Mouse (Mus musculus) intestine, embryonic 14.5 days (tissue): ENCODE data around the gene Zfp668. TPM values are rescaled to one million over a fixed set of nuclear protein-coding genes. Genes with fewer than 3 reads are reported as not detected.
"Not testable (repeated sequence)": the region's sequence is repeated elsewhere in the genome, so short reads cannot be mapped to it uniquely, and the experiment has no call there.

Experiments used
- ATAC-seq: fragments of 200-750 bp; cut with Nextera tagmentation; replicated peaks from 2 replicates; pipeline ENCODE4 v1.8.0; 2017; ENCODE audit warnings: low read depth, moderate number of reproducible peaks, moderate TSS enrichment, moderate library complexity; ENCODE audit not compliant: low FRiP score, low TSS enrichment
- DNase-seq: peaks from one replicate; pipeline ENCODE4 v3.0.0-alpha.2; 2018; ENCODE audit warnings: low spot score
- H3K27ac ChIP-seq: fragments of 300-500 bp; sonication (generic); 2 replicates; pipeline ENCODE4 v1.5.1; 2014; ENCODE audit warnings: low read depth, mild to moderate bottlenecking, control low read depth
- H3K27me3 ChIP-seq: fragments of 300-500 bp; sonication (generic); replicated peaks from 2 replicates; pipeline ENCODE4 v1.6.1; 2014; ENCODE audit warnings: low read length, control low read depth; ENCODE audit not compliant: control insufficient read depth, insufficient read depth
- H3K36me3 ChIP-seq: fragments of 300-500 bp; sonication (generic); 2 replicates; pipeline ENCODE4 v1.6.1; 2014; ENCODE audit warnings: low read length, control low read depth; ENCODE audit not compliant: control insufficient read depth, insufficient read depth
- H3K4me1 ChIP-seq: fragments of 300-500 bp; sonication (generic); replicated peaks from 2 replicates; pipeline ENCODE4 v1.6.1; 2014; ENCODE audit warnings: low read length, control low read depth, mixed read lengths; ENCODE audit not compliant: control insufficient read depth, insufficient read depth
- H3K4me2 ChIP-seq: fragments of 300-500 bp; sonication (generic); 2 replicates; pipeline ENCODE4 v1.6.1; 2014; ENCODE audit warnings: low read length
- H3K4me3 ChIP-seq: fragments of 300-500 bp; sonication (generic); 2 replicates; pipeline ENCODE4 v1.5.1; 2014; ENCODE audit warnings: low read depth, low read length, control low read depth, mixed read lengths
- H3K9ac ChIP-seq: fragments of 300-500 bp; sonication (generic); 2 replicates; pipeline ENCODE4 v1.6.1; 2014; ENCODE audit warnings: mild to moderate bottlenecking, low read length
- H3K9me3 ChIP-seq: fragments of 300-500 bp; sonication (generic); 2 replicates; pipeline ENCODE4 v1.6.1; 2016; ENCODE audit warnings: low read length, control low read depth; ENCODE audit not compliant: control insufficient read depth
- WGBS: fragments of 180-500 bp; shearing (Covaris S2); extraction: QIAGEN DNeasy Blood & Tissue Kit; methylation state at CpG from one replicate; pipeline ENCODE4 v1.1.7; 2014; 5-methylcytosine and 5-hydroxymethylcytosine counted together
- polyA plus RNA-seq: library from polyadenylated mRNA; unstranded; fragments of >200 nt; fragmentation: Nextera tagmentation; extraction: Ambion mirVana; gene quantifications from 2 replicates; pipeline ENCODE4 v1.2.1, GENCODE M21; 2014

Zfp668 gene
- polyA plus RNA-seq, 1 experiment from 2014 or later: 15.7 TPM

DNA sequence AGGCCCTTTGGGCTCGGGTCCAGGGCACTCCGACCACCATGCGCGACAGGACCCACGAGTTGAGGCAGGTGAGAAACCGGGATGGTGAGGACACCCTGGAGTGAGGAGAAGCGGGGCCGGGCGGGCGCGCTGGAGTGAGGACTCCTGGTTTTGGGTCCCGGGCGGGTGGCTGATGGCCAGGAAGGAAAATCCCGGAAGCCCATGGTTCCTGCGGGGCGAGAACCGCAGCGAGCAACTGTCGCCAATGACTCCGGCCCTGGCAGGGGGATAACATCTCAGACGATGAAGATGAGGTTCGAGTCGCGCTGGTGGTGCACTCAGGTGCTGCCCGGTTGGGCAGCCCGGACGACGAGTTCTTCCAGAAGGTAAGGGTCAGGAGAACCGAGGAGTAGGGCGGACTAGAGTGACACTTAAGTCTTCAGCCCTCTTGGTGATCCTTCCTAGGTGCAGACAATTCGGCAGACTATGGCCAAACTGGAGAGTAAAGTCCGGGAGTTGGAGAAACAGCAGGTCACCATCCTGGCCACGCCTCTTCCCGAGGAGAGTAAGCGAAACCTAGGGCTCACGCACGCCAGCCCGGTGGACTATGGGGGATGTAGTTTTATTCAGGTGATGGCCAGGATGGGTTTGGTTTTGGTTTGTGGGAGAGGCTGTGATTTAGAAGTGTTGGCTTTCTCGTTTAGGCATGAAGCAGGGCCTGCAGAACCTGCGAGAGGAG lies 34.5 kb downstream of the Zfp668 start:
- peak; percentile 37; the same call in 1 of the 2 replicates for ATAC-seq
- DNase-seq: peak; percentile 80
- Histone ChIP-seq H3K4me1 (0 out of 2 replicates have a peak, but pooled peaks cover 10% of the 10 kb centered on the region), H3K4me3 (peak overlapping the region; percentile 94), H3K27me3 (no peaks in the 10 kb centered on the region), H3K27ac (peak overlapping the region; percentile 87), H3K36me3 (peaks cover 26% of the 10 kb centered on the region), H3K9me3 (no peaks in the 10 kb centered on the region), H3K9ac (peak overlapping the region; percentile 58), H3K4me2 (peak overlapping the region; percentile 88)
- under 1% methylated on average over 40 of the region's 40 CpGs for WGBS

GRCm38 (mm10) chr7:127841340-127842000 lies 35.2 kb downstream of the Zfp668 start:
- H3K4me1 ChIP-seq: 0 out of 2 replicates have a peak, but pooled peaks cover 10% of the 10 kb centered on the region
- H3K27me3 ChIP-seq: no peaks in the 10 kb centered on the region
- H3K9ac ChIP-seq: peak overlapping the region; percentile 58
- H3K4me3 ChIP-seq: peak overlapping the region; percentile 94
- peak overlapping the region; percentile 87 for H3K27ac ChIP-seq
- ATAC-seq: peak; percentile 93
- peak overlapping the region; percentile 88 for H3K4me2 ChIP-seq
- no peaks in the 10 kb centered on the region for H3K9me3 ChIP-seq
- peak; percentile 95 for DNase-seq
- under 1% methylated on average over 44 of the region's 46 CpGs for WGBS
- peaks cover 21% of the 10 kb centered on the region for H3K36me3 ChIP-seq

GRCm38 (mm10) chr7:127840886-127841285 lies 35.7 kb downstream of the Zfp668 start:
- H3K9ac ChIP-seq: peak overlapping the region; percentile 58
- no peaks in the 10 kb centered on the region for H3K9me3 ChIP-seq
- ATAC-seq: peak; percentile 11; the same call in 1 of the 2 replicates
- H3K4me1 ChIP-seq: 0 out of 2 replicates have a peak, but pooled peaks cover 10% of the 10 kb centered on the region
- peak overlapping the region; percentile 94 for H3K4me3 ChIP-seq
- WGBS: 2% methylated on average over 15 of the region's 15 CpGs
- H3K4me2 ChIP-seq: peak overlapping the region; percentile 88
- DNase-seq: no peak
- H3K27me3 ChIP-seq: no peaks in the 10 kb centered on the region
- peaks cover 15% of the 10 kb centered on the region for H3K36me3 ChIP-seq
- peak overlapping the region; percentile 87 for H3K27ac ChIP-seq

- H3K4me2 ChIP-seq, H3K4me3 ChIP-seq, ATAC-seq, DNase-seq, H3K9ac ChIP-seq, H3K27me3 ChIP-seq, H3K9me3 ChIP-seq, H3K27ac ChIP-seq: not testable (repeated sequence)
- Histone ChIP-seq H3K4me1 (0 out of 2 replicates have a peak, but pooled peaks cover 10% of the 10 kb centered on the region), H3K36me3 (peaks cover 15% of the 10 kb centered on the region)
- WGBS: 75% methylated on average over 2 of the region's 2 CpGs
Measured at GRCm38 (mm10) chr7:127840031-127840430, 36.6 kb downstream of the Zfp668 start.

- DNase-seq, H3K27ac ChIP-seq, H3K4me2 ChIP-seq, H3K4me3 ChIP-seq, H3K36me3 ChIP-seq, H3K27me3 ChIP-seq, H3K4me1 ChIP-seq, ATAC-seq, H3K9ac ChIP-seq, H3K9me3 ChIP-seq: not testable (repeated sequence)
- WGBS: 72% methylated on average over 4 of the region's 4 CpGs
Measured at GRCm38 (mm10) chr7:127837878-127838277, 38.8 kb downstream of the Zfp668 start.

DNA sequence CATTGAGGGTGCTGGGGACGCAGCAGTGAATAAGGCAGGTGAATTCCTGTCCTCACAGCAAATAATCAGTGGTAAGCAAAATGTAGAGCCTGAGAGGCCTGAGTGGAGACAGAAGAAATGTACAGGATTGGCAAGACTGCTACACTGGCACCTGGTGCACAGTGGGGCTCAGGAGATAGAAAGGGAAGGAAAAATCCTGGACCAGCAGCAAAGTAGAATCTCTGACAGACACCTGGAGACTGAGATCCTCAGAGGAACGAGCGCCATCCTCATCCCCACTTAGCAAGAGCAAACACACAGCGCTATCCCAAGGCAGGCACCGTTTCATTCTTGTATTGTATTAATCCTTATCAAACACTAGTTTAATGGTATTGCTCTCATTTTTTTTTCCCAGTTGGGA lies 39.2 kb downstream of the Zfp668 start:
- no peaks in the 10 kb centered on the region for H3K9me3 ChIP-seq
- H3K4me3 ChIP-seq: no peak overlapping the region
- ATAC-seq (no peak), DNase-seq (no peak)
- H3K4me2 ChIP-seq: no peak overlapping the region
- no peaks in the 10 kb centered on the region for H3K27me3 ChIP-seq
- H3K9ac ChIP-seq: no peak overlapping the region
- 0 out of 2 replicates have a peak, but pooled peaks cover 5% of the 10 kb centered on the region for H3K4me1 ChIP-seq
- H3K36me3 ChIP-seq: no peaks in the 10 kb centered on the region
- no peak overlapping the region for H3K27ac ChIP-seq
- WGBS: 89% methylated on average over 5 of the region's 5 CpGs

- H3K36me3 ChIP-seq: no peaks in the 10 kb centered on the region
- H3K27ac ChIP-seq: no peak overlapping the region
- ATAC-seq (no peak), DNase-seq (no peak)
- H3K27me3 ChIP-seq: no peaks in the 10 kb centered on the region
- H3K9ac ChIP-seq: no peak overlapping the region
- H3K9me3 ChIP-seq: no peaks in the 10 kb centered on the region
- H3K4me1 ChIP-seq: 0 out of 2 replicates have a peak, but pooled peaks cover under 1% of the 10 kb centered on the region
- H3K4me2 ChIP-seq: no peak overlapping the region
- 84% methylated on average over 2 of the region's 2 CpGs for WGBS
- no peak overlapping the region for H3K4me3 ChIP-seq
Measured at GRCm38 (mm10) chr7:127835550-127835949, 41.1 kb downstream of the Zfp668 start.

DNA sequence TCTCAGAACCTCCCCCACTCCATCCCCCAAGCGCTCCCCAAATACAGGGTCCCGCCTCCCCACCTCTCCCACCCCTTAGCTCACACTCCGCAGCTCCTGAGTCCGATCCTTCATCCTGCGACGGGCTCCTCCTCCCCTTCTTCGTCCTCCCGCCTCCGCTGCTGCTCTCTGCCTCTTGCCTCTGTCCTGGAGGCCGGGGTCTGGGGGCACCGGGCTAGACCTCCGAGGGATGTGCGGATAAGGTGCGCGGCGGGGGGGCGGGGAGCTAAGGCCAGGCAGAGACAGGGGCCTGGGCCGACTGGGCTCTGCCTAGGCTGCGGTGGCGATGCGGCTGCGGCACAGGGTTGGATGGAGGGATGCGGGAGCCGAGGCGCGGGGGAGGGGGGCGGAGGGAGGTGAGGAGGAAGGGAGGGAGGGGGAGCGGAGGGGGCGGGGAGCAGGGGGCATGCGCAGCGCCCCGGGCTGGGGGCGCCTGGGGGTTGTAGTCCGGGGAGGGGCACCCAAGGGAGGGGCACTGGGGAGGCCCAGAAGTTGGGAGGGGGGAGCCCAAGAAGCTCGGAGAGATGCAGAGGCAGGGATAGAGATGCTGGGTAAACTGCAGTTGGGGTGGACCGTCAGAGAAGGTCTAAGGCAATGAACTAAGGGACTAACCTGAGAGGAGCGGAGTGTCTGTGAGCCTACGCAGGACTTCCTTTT lies 52.3 kb downstream of the Zfp668 start, which contains the start of the genes Stx4a and Stx1b:
Stx4a (plus strand) TSS at position 119 of the 696 bp plus-strand sequence.
Stx1b (minus strand) TSS at position 374 of the 696 bp plus-strand sequence.
- Histone ChIP-seq H3K36me3 (no peaks in the 10 kb centered on the region), H3K9ac (peak within 1 kb of the TSS; percentile 57), H3K9me3 (no peaks in the 10 kb centered on the region), H3K27me3 (no peaks in the 10 kb centered on the region), H3K4me1 (peaks cover 18% of the 10 kb centered on the region), H3K4me2 (peak within 1 kb of the TSS; percentile 60), H3K4me3 (peak within 1 kb of the TSS; percentile 68), H3K27ac (0 out of 2 replicates have a peak within 1 kb of the TSS, but pooled peaks have one; percentile 33)
- peak; percentile 63 for ATAC-seq
- 5% methylated on average over 35 of the region's 38 CpGs for WGBS
- peak; percentile 72 for DNase-seq
